In the genomic region with DNA sequence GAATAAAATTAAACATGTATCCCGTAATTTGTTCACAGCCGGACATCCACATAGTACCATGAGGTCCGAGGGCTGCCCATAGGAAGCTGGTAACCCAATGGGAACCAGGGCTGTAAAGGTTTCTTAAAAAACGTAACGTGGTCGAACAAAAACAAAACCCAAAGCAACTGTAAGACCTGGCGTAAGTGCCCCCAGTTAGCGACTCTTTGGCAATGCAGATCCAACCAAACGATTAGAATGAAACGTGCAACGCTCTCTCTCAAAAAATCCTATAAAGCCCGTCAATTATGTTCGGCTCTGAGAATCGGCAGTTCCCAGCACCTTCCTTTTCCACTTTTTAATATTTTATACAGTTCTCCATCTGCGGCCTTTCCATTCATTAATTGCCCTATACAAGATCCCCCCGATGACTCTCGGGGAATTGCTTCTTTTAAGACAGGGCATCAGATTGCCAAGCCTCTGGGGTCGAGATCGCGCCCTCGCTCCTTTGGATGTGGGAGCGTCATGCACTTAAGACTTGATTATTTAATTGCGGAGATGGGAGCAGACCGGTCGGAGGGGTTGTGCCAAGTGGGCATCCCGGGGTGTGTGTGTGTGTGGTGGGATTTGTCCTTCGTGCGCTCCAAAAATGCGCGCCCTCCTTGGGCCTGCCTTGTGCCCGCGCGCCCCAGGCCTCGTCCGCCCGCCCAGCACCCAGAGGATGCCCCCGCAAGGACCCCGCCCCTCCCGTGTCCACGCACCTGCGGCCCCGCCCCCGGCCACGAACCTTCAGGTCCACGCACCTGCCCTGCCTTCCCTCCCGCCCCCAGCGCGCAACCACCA, we compare ENCODE assay signal across 8 mouse cellular contexts. TPM values are rescaled to one million over a fixed set of nuclear protein-coding genes. Genes with fewer than 3 reads are reported as not detected.
DNase-seq lines count a peak whose midpoint lies in the region; ATAC-seq and TF ChIP-seq lines count a peak whose summit lies in the region.

No protein-coding gene starts in this region.

- no peak for TF ChIP-seq EP300 in stomach, postnatal 0 days (optimal IDR thresholded peaks at IDR 0.05)

- H3K9me3 ChIP-seq in limb, embryonic 13.5 days, result no peaks in the 10 kb centered on the region
- H3K9me3 ChIP-seq in stomach, postnatal 0 days (ENCODE audit: control insufficient read depth, low read length), result no peaks in the 10 kb centered on the region

- H3K27ac ChIP-seq in spleen, adult 2 months (ENCODE audit: insufficient read depth, low read length), result peak overlapping the region; percentile 33; the same call in 1 of the 2 replicates
- H3K27ac ChIP-seq in limb, embryonic 13.5 days, result no peak overlapping the region
- no peak overlapping the region for H3K27ac ChIP-seq in stomach, postnatal 0 days (replicated peaks)

- H3K9ac ChIP-seq in limb, embryonic 13.5 days, result peak overlapping the region; percentile 78
- peak overlapping the region; percentile 72 for H3K9ac ChIP-seq in stomach, postnatal 0 days (ENCODE audit: low read length)

- ATAC-seq in limb, embryonic 13.5 days (ENCODE audit: low FRiP score, low read depth), result peak; percentile 42
- no peak; the same call in 1 of the 2 replicates for ATAC-seq in stomach, postnatal 0 days (ENCODE audit: low FRiP score, low TSS enrichment)

- no peaks in the 10 kb centered on the region for H3K36me3 ChIP-seq in spleen, adult 2 months (ENCODE audit: control insufficient read depth, insufficient read depth, low read length)
- H3K36me3 ChIP-seq in limb, embryonic 13.5 days, result no peaks in the 10 kb centered on the region
- no peaks in the 10 kb centered on the region for H3K36me3 ChIP-seq in stomach, postnatal 0 days (ENCODE audit: control insufficient read depth, insufficient read depth, low read length)

- WGBS in spleen, adult 2 months, result 4% methylated on average over 45 of the region's 48 CpGs
- 1% methylated on average over 48 of the region's 48 CpGs for WGBS in limb, embryonic 13.5 days
- WGBS in stomach, postnatal 0 days, result 3% methylated on average over 42 of the region's 48 CpGs

- TF ChIP-seq CTCF in spleen, adult 2 months (IDR thresholded peaks at IDR 0.05; ENCODE audit: extremely low read depth, insufficient read depth, insufficient read length, insufficient replicate concordance), result no peak
- TF ChIP-seq CTCF in stomach, postnatal 0 days (IDR thresholded peaks at IDR 0.05; ENCODE audit: low read depth), result no peak

- no peak for TF ChIP-seq POLR2A in spleen, adult 2 months (IDR thresholded peaks at IDR 0.05; ENCODE audit: low read depth, low read length)

- peak overlapping the region; percentile 96 for H3K4me3 ChIP-seq in spleen, adult 2 months (ENCODE audit: extremely low read depth, insufficient read depth, insufficient read length)
- peak overlapping the region; percentile 86 for H3K4me3 ChIP-seq in limb, embryonic 13.5 days
- peak overlapping the region; percentile 89 for H3K4me3 ChIP-seq in stomach, postnatal 0 days (ENCODE audit: low read depth, low read length)

- H3K4me2 ChIP-seq in limb, embryonic 13.5 days (replicated peaks), result peak overlapping the region; percentile 88
- H3K4me2 ChIP-seq in stomach, postnatal 0 days (replicated peaks; ENCODE audit: low read depth), result peak overlapping the region; percentile 84

- intact Hi-C loops in gastrocnemius, postnatal 14 days (cut with DNase I; ENCODE audit: low total_unique reads), result no loop called here

- H3K27me3 ChIP-seq in spleen, adult 2 months (ENCODE audit: control insufficient read depth, insufficient read depth, low read length), result no peaks in the 10 kb centered on the region
- no peaks in the 10 kb centered on the region for H3K27me3 ChIP-seq in limb, embryonic 13.5 days
- H3K27me3 ChIP-seq in stomach, postnatal 0 days (ENCODE audit: control insufficient read depth, insufficient read depth, low read length), result no peaks in the 10 kb centered on the region

- peaks cover 3% of the 10 kb centered on the region; the same call in 1 of the 2 replicates for H3K4me1 ChIP-seq in spleen, adult 2 months (ENCODE audit: control insufficient read depth, insufficient read depth, insufficient read length)
- peaks cover 14% of the 10 kb centered on the region for H3K4me1 ChIP-seq in limb, embryonic 13.5 days
- H3K4me1 ChIP-seq in stomach, postnatal 0 days (replicated peaks; ENCODE audit: control insufficient read depth, insufficient read depth), result peaks cover 5% of the 10 kb centered on the region; the same call in 1 of the 2 replicates

- peak; percentile 55 for DNase-seq in embryo, embryonic 10.5 days (ENCODE audit: low spot score)
- DNase-seq in embryo, embryonic 9.5 days (ENCODE audit: extremely low spot score), result no peak
- DNase-seq in spleen, adult 2 months (ENCODE audit: low read depth in 1 of 2, low spot score in 2 of 2), result no peak
- no peak for DNase-seq in spleen, adult 18-20 months
- DNase-seq in stomach, postnatal 0 days (ENCODE audit: low spot score), result no peak
- DNase-seq in frontal cortex, adult 2 months (ENCODE audit: extremely low spot score in 1 of 2, low spot score in 1 of 2), result no peak
- DNase-seq in gastrocnemius, postnatal 14 days, result no peak

RNA-seq across cellular contexts. Expression of a gene that starts 0.6 kb away (rescaled TPM):
- polyA plus RNA-seq in spleen, adult 2 months (2012; rRNA removed), result 14.1 and 16.2 TPM in 2 replicates
- 214 and 225 TPM in 2 replicates for polyA plus RNA-seq in limb, embryonic 13.5 days (2015; fragmentation: Nextera tagmentation; extraction: Ambion mirVana)
- polyA plus RNA-seq in stomach, postnatal 0 days (2015; fragmentation: Nextera tagmentation; extraction: Ambion mirVana), result 67.9 and 89.9 TPM in 2 replicates
- 608 and 638 TPM in 2 replicates for polyA plus RNA-seq in frontal cortex, adult 2 months (2012; rRNA removed)
- 10 to 100 TPM; 73.6 to 76.9 TPM for total RNA-seq in gastrocnemius, postnatal 14 days (2021)

RNA-seq across cellular contexts. Expression of a gene that starts 58.5 kb away (rescaled TPM):
- polyA plus RNA-seq in spleen, adult 2 months (2012; rRNA removed), result not detected in 2 replicates
- polyA plus RNA-seq in limb, embryonic 13.5 days (2015; fragmentation: Nextera tagmentation; extraction: Ambion mirVana), result not detected in 2 replicates
- not detected in 2 replicates for polyA plus RNA-seq in stomach, postnatal 0 days (2015; fragmentation: Nextera tagmentation; extraction: Ambion mirVana)
- polyA plus RNA-seq in frontal cortex, adult 2 months (2012; rRNA removed), result 0.04 TPM in 1 of 2 replicates, not detected in the other
- not detected for total RNA-seq in gastrocnemius, postnatal 14 days (2021)
